Mouse (Mus musculus) myocyte (in vitro differentiated cells): ENCODE results near the gene Piwil1.

Source experiments
- E2F4 ChIP-seq: IDR thresholded peaks from one replicate; pipeline ENCODE4 v1.6.1; 2011; ENCODE audit warnings: mild to moderate bottlenecking, control low read depth, moderate library complexity; ENCODE audit not compliant: insufficient read depth
- MYOG ChIP-seq, 3 experiments: IDR thresholded peaks; one replicate each; pipeline ENCODE4 v1.6.1; 2011; ENCODE audit warnings: control low read depth in 2 of 3, low read depth in 2 of 3, mild to moderate bottlenecking in 2 of 3; ENCODE audit not compliant: insufficient read length in 2 of 3, control insufficient read depth in 1 of 3, insufficient read depth in 1 of 3
- POLR2A ChIP-seq: IDR thresholded peaks from one replicate; pipeline ENCODE4 v1.6.1; 2011; ENCODE audit warnings: low read depth, mild to moderate bottlenecking, control low read depth, moderate library complexity; ENCODE audit not compliant: insufficient read length
- POLR2AphosphoS2 ChIP-seq: IDR thresholded peaks from one replicate; pipeline ENCODE4 v1.6.1; 2011; ENCODE audit warnings: low read depth, control low read depth; ENCODE audit not compliant: insufficient read length
- USF1 ChIP-seq: IDR thresholded peaks from one replicate; pipeline ENCODE4 v1.6.1; 2011; ENCODE audit warnings: low read depth, mild to moderate bottlenecking, control low read depth, moderate library complexity

DNA sequence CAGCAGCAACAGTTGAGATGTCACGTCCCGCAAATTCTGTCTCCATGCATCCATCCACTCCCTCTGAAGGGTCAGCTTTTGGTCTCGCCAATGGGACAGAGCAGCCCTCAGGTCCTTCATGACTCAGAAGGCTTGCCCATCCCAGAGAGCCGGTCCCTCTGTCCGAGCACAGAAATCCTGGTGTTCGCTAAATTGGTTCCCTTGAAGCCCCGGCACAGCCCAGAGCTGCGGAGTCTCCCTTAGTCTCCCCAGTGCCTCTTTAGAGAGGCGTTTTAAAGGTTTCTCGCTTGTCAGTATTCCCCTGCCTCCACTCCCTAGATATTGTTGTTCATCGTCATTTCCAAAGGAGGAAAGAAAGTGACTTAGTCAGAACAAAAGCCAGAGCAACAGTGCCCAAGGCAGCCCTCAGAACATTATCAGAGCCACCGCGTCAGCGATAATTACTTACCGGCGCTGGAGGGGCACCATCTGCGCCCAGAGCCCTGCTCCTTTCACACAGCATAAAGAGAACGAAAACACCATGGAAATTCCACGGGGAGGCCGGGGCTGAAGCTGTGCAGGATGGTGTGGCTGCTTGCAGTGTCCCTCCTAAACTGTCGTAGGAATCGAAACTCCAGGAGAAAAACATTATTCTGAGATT lies 45.7 kb upstream of the Piwil1 start:
- TF ChIP-seq POLR2A (no peak), POLR2AphosphoS2 (no peak), USF1 (no peak), MYOG (IDR thresholded peaks at IDR 0.05; ENCODE audit: control insufficient read depth in 1 of 3, insufficient read depth in 1 of 3, insufficient read length in 2 of 3, low read depth in 2 of 3) (no peak), E2F4 (no peak)
